In the genomic region with DNA sequence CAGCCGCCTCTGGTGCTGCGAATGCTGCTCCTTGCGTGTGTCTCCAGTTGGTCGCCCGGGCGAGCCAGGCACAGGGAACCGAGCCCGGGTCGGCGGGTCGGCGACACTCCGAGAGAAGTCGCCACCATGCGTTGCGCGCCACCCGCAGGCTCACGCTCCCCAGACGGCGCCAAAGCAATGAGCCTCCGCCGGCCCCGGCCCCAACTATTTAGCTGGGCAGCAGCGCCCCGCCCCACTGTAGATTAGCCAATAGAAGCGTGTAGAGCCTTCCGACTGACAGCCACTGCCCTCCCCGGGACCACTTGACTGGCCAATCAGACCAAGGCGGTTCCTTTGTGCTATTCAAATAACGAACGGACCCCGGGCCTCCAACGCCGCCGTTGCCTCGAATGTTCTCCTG, we compare ENCODE assay signal across 9 mouse cellular contexts. TPM values are rescaled to one million over a fixed set of nuclear protein-coding genes. Genes with fewer than 3 reads are reported as not detected.
DNase-seq lines count a peak whose midpoint lies in the region; ATAC-seq and TF ChIP-seq lines count a peak whose summit lies in the region.
"Had no signal": no experiment of that assay in that cellular context is flagged by ENCODE, and none has a peak within 500 bp of the region (broad histone marks: within the 10 kb centered on the region; RNA-seq: fewer than 3 reads in every experiment).

Gene Ier5l (minus strand): TSS at position 181 of the 400 bp plus-strand sequence.

- H3K27me3 ChIP-seq in heart, embryonic 13.5 days (replicated peaks) = peaks cover 21% of the 10 kb centered on the region
- no peaks in the 10 kb centered on the region for H3K27me3 ChIP-seq in kidney, postnatal 0 days (ENCODE audit: insufficient read depth, low read length)
- H3K27me3 ChIP-seq in liver, adult 2 months (ENCODE audit: control insufficient read depth, insufficient read depth, low read length) = peaks cover 14% of the 10 kb centered on the region

- H3K9me3 ChIP-seq in heart, embryonic 13.5 days = no peaks in the 10 kb centered on the region
- no peaks in the 10 kb centered on the region for H3K9me3 ChIP-seq in kidney, postnatal 0 days (replicated peaks; ENCODE audit: low read length)

- peak; percentile 76 for ATAC-seq in heart, embryonic 13.5 days (ENCODE audit: extremely low read depth, insufficient number of reproducible peaks, low FRiP score, low TSS enrichment)
- ATAC-seq in kidney, postnatal 0 days (replicated peaks; ENCODE audit: low FRiP score, low read depth) = peak; percentile 89

- no peak within 1 kb of the TSS for H3K27ac ChIP-seq in bone marrow macrophage, adult 2 months (ENCODE audit: insufficient read depth, low read depth, low read length)
- H3K27ac ChIP-seq in heart, embryonic 13.5 days (replicated peaks) = peak within 1 kb of the TSS; percentile 94
- peak within 1 kb of the TSS; percentile 99 for H3K27ac ChIP-seq in kidney, postnatal 0 days
- H3K27ac ChIP-seq in liver, adult 2 months (replicated peaks; ENCODE audit: insufficient read depth, low read depth, low read length) = peak within 1 kb of the TSS; percentile 79

- peak within 1 kb of the TSS; percentile 99 for H3K9ac ChIP-seq in heart, embryonic 13.5 days
- H3K9ac ChIP-seq in kidney, postnatal 0 days (ENCODE audit: low read depth, low read length) = peak within 1 kb of the TSS; percentile 94
- H3K9ac ChIP-seq in liver, adult 2 months (ENCODE audit: low read depth, low read length) = peak within 1 kb of the TSS; percentile 89

- 1% methylated on average over 37 of the region's 37 CpGs for WGBS in heart, embryonic 13.5 days
- whole genome bisulfite sequencing in kidney, postnatal 0 days = 0% methylated on average over 37 of the region's 37 CpGs
- 2% methylated on average over 37 of the region's 37 CpGs for WGBS in liver, adult 2 months

- TF ChIP-seq CTCF in bone marrow macrophage, adult 2 months (IDR thresholded peaks at IDR 0.05; ENCODE audit: low read depth, low read length) = no peak
- TF ChIP-seq CTCF in kidney, postnatal 0 days (IDR thresholded peaks at IDR 0.05; ENCODE audit: low read depth) = peak; percentile 20; the same call in 1 of the 2 replicates
- TF ChIP-seq CTCF in liver, adult 2 months (IDR thresholded peaks at IDR 0.05; ENCODE audit: low read depth, low read length) = no peak

- peak; percentile 93 for DNase-seq in 3T3-L1 (ENCODE audit: low read depth, low spot score)
- DNase-seq in fibroblast of lung, adult 2 months (ENCODE audit: low read depth) = peak; percentile 78
- DNase-seq in kidney, postnatal 0 days (ENCODE audit: low spot score) = peak; percentile 99
- peak; percentile 36 for DNase-seq in liver, adult 2 months (ENCODE audit: extremely low read depth, low read depth, low spot score)
- DNase-seq in monocyte, adult 2 months (ENCODE audit: low read depth in 1 of 2, low spot score in 2 of 2) = peak; percentile 36 to 67
- DNase-seq in spleen, postnatal 4 days (ENCODE audit: low spot score in 2 of 2) = peak; percentile 80 to 87

- TF ChIP-seq POLR2A in bone marrow macrophage, adult 2 months (IDR thresholded peaks at IDR 0.05; ENCODE audit: borderline replicate concordance, low read depth, low read length) = no peak
- TF ChIP-seq POLR2A in liver, adult 2 months (IDR thresholded peaks at IDR 0.05; ENCODE audit: extremely low read depth, insufficient read depth, low read length) = peak; percentile 91

- peak within 1 kb of the TSS; percentile 88 for H3K4me2 ChIP-seq in heart, embryonic 13.5 days
- H3K4me2 ChIP-seq in kidney, postnatal 0 days (ENCODE audit: low read length) = peak within 1 kb of the TSS; percentile 98

- no peaks in the 10 kb centered on the region for H3K36me3 ChIP-seq in heart, embryonic 13.5 days
- H3K36me3 ChIP-seq in kidney, postnatal 0 days (ENCODE audit: insufficient read depth, low read length) = no peaks in the 10 kb centered on the region
- no peaks in the 10 kb centered on the region for H3K36me3 ChIP-seq in liver, adult 2 months (ENCODE audit: control insufficient read depth, insufficient read depth, low read length)
- H3K36me3 ChIP-seq: G1E had no signal

- no peaks in the 10 kb centered on the region for H3K79me2 ChIP-seq in liver, adult 2 months (ENCODE audit: control insufficient read depth, insufficient read depth, low read length)

- H3K4me3 ChIP-seq in bone marrow macrophage, adult 2 months (ENCODE audit: insufficient read depth, low read length) = peak within 1 kb of the TSS; percentile 77
- peak within 1 kb of the TSS; percentile 84 for H3K4me3 ChIP-seq in heart, embryonic 13.5 days
- peak within 1 kb of the TSS; percentile 89 for H3K4me3 ChIP-seq in kidney, postnatal 0 days (replicated peaks; ENCODE audit: low read depth, low read length)
- peak within 1 kb of the TSS; percentile 82 for H3K4me3 ChIP-seq in liver, adult 2 months (ENCODE audit: insufficient read depth, low read depth, low read length)

- peaks cover 2% of the 10 kb centered on the region; the same call in 1 of the 2 replicates for H3K4me1 ChIP-seq in bone marrow macrophage, adult 2 months (ENCODE audit: control insufficient read depth, insufficient read depth, low read length)
- peaks cover 28% of the 10 kb centered on the region for H3K4me1 ChIP-seq in heart, embryonic 13.5 days
- H3K4me1 ChIP-seq in kidney, postnatal 0 days (replicated peaks; ENCODE audit: insufficient read depth, low read length) = peaks cover 5% of the 10 kb centered on the region
- H3K4me1 ChIP-seq in liver, adult 2 months (ENCODE audit: control insufficient read depth, insufficient read depth, low read length) = 0 out of 2 replicates have a peak, but pooled peaks cover 3% of the 10 kb centered on the region

RNA-seq across cellular contexts. Expression of gene Ier5l, which starts in this region (rescaled TPM):
- polyA plus RNA-seq in bone marrow macrophage, adult 2 months (2012; ENCODE audit: insufficient read depth, insufficient read length, missing spikeins) = 2.0 and 2.4 TPM in 2 replicates
- polyA plus RNA-seq in heart, embryonic 13.5 days (2015; fragmentation: Nextera tagmentation; extraction: Ambion mirVana) = 0.96 and 1.0 TPM in 2 replicates
- 3.5 and 8.1 TPM in 2 replicates for polyA plus RNA-seq in kidney, postnatal 0 days (2015; fragmentation: Nextera tagmentation; extraction: Ambion mirVana)
- total RNA-seq in liver, adult 2 months (2014; rRNA removed) = 0.54 and 0.55 TPM in 2 replicates
- 1.1 TPM in 2 replicates for polyA plus RNA-seq in liver, adult 2 months (2012; rRNA removed)
- total RNA-seq: G1E had no signal
- polyA plus RNA-seq: G1E had no signal

Comparison
In these comparisons a context has a peak if more than half of its experiments do, and no peak if none do; other contexts are left out.
1. DNase-seq: peak in every context shown above with its lines; median percentile 99 in kidney, postnatal 0 days; 93 in 3T3-L1; 84 in spleen, postnatal 4 days; 78 in fibroblast of lung, adult 2 months; 52 in monocyte, adult 2 months; 36 in liver, adult 2 months.